Mouse (Mus musculus) heart, embryonic 11.5 days (tissue): ENCODE measurements around the gene Grid1. TPM values are rescaled to one million over a fixed set of nuclear protein-coding genes. Genes with fewer than 3 reads are reported as not detected.

ENCODE experiments used
- ATAC-seq: fragments of 200-750 bp; cut with Nextera tagmentation; replicated peaks from 2 replicates; pipeline ENCODE4 v1.8.0; 2017; ENCODE audit warnings: moderate library complexity; ENCODE audit not compliant: insufficient number of reproducible peaks, low FRiP score, low TSS enrichment
- H3K27ac ChIP-seq: fragments of 300-500 bp; sonication (generic); 2 replicates; pipeline ENCODE4 v1.5.1; 2014; ENCODE audit warnings: mild to moderate bottlenecking, low read depth, low read length
- H3K27me3 ChIP-seq: fragments of 300-500 bp; sonication (generic); 2 replicates; pipeline ENCODE4 v1.6.1; 2014; ENCODE audit warnings: mild to moderate bottlenecking, low read length, mixed read lengths; ENCODE audit not compliant: control insufficient read depth, insufficient read depth
- H3K36me3 ChIP-seq: fragments of 300-500 bp; sonication (generic); 2 replicates; pipeline ENCODE4 v1.6.1; 2014; ENCODE audit warnings: mild to moderate bottlenecking, low read length, moderate library complexity, mixed read lengths; ENCODE audit not compliant: control insufficient read depth, insufficient read depth
- H3K4me1 ChIP-seq: fragments of 300-500 bp; sonication (generic); 2 replicates; pipeline ENCODE4 v1.6.1; 2014; ENCODE audit warnings: low read length; ENCODE audit not compliant: control insufficient read depth, insufficient read depth
- H3K4me2 ChIP-seq: fragments of 300-500 bp; sonication (generic); 2 replicates; pipeline ENCODE4 v1.6.1; 2014; ENCODE audit warnings: mild to moderate bottlenecking, moderate library complexity
- H3K4me3 ChIP-seq: fragments of 300-500 bp; sonication (generic); 2 replicates; pipeline ENCODE4 v1.5.1; 2014; ENCODE audit warnings: low read depth, low read length
- H3K9ac ChIP-seq: fragments of 300-500 bp; sonication (generic); 2 replicates; pipeline ENCODE4 v1.6.1; 2014; ENCODE audit warnings: mild to moderate bottlenecking, low read depth, low read length, moderate library complexity
- H3K9me3 ChIP-seq: fragments of 300-500 bp; sonication (generic); replicated peaks from 2 replicates; pipeline ENCODE4 v1.6.1; 2016; ENCODE audit warnings: low read length; ENCODE audit not compliant: control insufficient read depth
- WGBS: fragments of 180-500 bp; shearing (Covaris S2); extraction: QIAGEN DNeasy Blood & Tissue Kit; methylation state at CpG from one replicate; pipeline ENCODE4 v1.1.7; 2014; ENCODE audit not compliant: insufficient replicate concordance; 5-methylcytosine and 5-hydroxymethylcytosine counted together
- polyA plus RNA-seq: library from polyadenylated mRNA; unstranded; fragments of >200 nt; fragmentation: Nextera tagmentation; extraction: Ambion mirVana; gene quantifications from 2 replicates; pipeline ENCODE4 v1.2.1, GENCODE M21; 2014

The Grid1 gene
- polyA plus RNA-seq, 1 experiment from 2014 or later = 0.57 TPM

DNA sequence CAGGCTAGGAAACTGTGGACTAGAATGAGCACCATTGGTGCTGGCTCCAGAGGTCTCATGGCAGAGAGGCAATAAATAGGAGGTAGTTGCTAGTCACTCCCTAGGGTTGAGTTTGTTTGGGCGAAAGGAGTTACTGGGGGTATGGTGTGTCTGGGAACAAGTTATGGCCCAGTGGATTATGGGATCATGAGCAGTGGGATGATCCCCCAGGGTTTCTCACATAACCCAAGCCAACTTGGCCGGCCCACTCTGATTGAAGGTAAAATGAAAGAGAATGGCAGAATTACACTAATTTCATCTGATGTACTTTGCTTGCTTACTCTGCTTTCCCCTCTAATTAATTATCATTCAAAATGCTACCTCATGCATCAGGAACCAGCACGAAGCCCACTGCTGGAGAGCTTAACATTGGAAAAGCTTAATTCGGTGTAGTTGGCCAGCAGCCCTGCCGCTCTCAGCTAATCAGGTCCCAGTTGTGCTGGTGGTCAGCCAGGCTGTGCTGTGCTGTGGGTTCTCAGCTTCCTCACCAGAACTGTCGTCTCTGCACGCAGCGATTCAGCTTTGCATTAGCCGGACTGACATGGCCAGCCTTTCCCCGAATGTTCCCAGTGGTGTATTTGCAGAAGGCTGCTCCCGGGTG, 207.7 kb downstream of the Grid1 start:
- H3K27ac ChIP-seq = no peak overlapping the region
- no peaks in the 10 kb centered on the region for H3K9me3 ChIP-seq
- 62% methylated on average over 11 of the region's 11 CpGs for WGBS
- no peaks in the 10 kb centered on the region for H3K27me3 ChIP-seq
- H3K4me3 ChIP-seq = no peak overlapping the region
- no peak overlapping the region for H3K4me2 ChIP-seq
- ATAC-seq = no peak
- no peak overlapping the region for H3K9ac ChIP-seq
- no peaks in the 10 kb centered on the region for H3K4me1 ChIP-seq
- no peaks in the 10 kb centered on the region for H3K36me3 ChIP-seq

DNA sequence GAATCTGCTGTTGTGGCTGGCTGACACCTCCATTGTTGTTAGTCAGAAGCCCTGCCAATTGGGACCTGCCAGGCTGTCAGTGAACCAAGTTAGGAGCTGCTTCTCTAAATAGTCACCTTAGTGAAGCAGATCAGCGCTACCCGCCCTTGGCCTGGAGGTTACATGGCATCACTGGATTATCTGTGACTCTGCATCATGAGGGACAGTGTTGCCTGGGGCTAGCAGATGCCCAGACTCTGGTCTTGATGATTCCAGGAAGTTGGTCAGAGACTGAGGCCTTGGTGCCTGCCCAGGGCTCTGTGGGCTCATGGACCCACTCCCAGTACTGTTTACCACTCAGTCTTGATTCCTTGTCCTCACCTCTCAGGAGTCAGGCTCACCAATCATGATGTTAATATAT, 209.7 kb downstream of the Grid1 start:
- H3K4me2 ChIP-seq = no peak overlapping the region
- 84% methylated on average over 2 of the region's 2 CpGs for WGBS
- no peaks in the 10 kb centered on the region for H3K9me3 ChIP-seq
- ATAC-seq = no peak
- H3K36me3 ChIP-seq = no peaks in the 10 kb centered on the region
- H3K4me1 ChIP-seq = no peaks in the 10 kb centered on the region
- no peak overlapping the region for H3K9ac ChIP-seq
- H3K27ac ChIP-seq = no peak overlapping the region
- no peak overlapping the region for H3K4me3 ChIP-seq
- H3K27me3 ChIP-seq = no peaks in the 10 kb centered on the region

DNA sequence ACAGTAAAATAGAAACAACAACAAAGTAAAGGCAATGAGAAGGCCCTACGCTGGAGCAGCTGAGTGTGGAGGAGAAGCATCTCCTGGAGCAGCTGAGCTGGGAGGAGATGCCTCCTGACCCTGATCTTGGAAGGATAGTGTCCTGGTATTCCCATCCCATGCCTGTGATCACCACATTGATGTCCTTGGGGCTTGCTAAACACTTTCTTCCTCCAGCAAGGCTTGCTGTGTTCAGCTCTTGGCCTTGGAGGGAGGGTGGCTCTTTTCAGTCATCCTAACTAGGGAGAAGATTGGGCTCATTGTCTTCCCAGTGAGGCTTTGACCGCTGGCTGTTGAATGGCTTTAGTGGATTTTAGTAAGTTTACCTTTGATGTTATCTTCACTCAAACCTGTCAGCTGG, 210.4 kb downstream of the Grid1 start:
- Histone ChIP-seq H3K4me1 (no peaks in the 10 kb centered on the region), H3K4me2 (no peak overlapping the region), H3K9me3 (no peaks in the 10 kb centered on the region), H3K27me3 (no peaks in the 10 kb centered on the region), H3K9ac (no peak overlapping the region), H3K36me3 (no peaks in the 10 kb centered on the region), H3K4me3 (no peak overlapping the region), H3K27ac (no peak overlapping the region)
- ATAC-seq = no peak
- WGBS = 81% methylated on average over 2 of the region's 2 CpGs

DNA sequence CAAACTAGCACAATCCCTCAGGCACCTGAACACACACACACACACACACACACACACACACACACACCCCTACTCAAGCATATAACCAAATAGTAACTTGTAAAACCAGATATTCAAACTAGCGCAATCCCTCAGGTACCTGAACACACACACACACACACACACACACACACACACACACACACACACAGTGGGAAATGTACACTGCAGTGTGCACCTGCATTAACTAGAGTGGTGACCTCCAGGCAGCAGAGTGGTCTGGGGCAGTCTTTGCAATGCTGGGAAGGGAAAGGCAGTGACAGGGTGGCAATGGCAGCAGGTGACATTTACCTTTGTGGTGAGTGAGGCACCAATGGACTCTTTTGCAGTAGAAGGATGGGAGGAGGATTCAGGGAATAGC, 212.4 kb downstream of the Grid1 start:
- H3K4me3 ChIP-seq = no peak overlapping the region
- no peak overlapping the region for H3K27ac ChIP-seq
- 91% methylated on average over 1 of the region's 1 CpGs for WGBS
- no peak for ATAC-seq
- no peak overlapping the region for H3K9ac ChIP-seq
- no peak overlapping the region for H3K4me2 ChIP-seq
- no peaks in the 10 kb centered on the region for H3K27me3 ChIP-seq
- no peaks in the 10 kb centered on the region for H3K9me3 ChIP-seq
- H3K4me1 ChIP-seq = no peaks in the 10 kb centered on the region
- H3K36me3 ChIP-seq = no peaks in the 10 kb centered on the region

DNA sequence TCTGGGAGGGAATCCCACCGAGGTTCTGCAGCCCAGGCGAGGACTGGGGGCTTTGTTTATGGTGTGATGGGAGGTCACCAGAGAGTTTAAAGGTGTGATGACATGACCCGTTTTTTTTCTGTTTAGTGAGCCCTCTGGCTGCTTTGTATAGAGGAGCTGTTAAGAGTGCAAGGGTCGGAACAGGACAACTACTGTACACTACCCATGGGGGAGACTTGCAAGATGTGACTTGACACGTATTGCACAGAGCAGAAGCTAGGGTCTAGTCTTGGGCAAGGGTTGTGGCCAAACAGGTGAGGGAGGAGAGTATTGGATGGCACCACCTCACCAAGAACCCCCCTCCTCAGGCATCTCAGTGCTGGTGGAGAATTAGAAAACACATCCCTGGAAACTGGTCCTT, 224.4 kb downstream of the Grid1 start:
- no peak for ATAC-seq

DNA sequence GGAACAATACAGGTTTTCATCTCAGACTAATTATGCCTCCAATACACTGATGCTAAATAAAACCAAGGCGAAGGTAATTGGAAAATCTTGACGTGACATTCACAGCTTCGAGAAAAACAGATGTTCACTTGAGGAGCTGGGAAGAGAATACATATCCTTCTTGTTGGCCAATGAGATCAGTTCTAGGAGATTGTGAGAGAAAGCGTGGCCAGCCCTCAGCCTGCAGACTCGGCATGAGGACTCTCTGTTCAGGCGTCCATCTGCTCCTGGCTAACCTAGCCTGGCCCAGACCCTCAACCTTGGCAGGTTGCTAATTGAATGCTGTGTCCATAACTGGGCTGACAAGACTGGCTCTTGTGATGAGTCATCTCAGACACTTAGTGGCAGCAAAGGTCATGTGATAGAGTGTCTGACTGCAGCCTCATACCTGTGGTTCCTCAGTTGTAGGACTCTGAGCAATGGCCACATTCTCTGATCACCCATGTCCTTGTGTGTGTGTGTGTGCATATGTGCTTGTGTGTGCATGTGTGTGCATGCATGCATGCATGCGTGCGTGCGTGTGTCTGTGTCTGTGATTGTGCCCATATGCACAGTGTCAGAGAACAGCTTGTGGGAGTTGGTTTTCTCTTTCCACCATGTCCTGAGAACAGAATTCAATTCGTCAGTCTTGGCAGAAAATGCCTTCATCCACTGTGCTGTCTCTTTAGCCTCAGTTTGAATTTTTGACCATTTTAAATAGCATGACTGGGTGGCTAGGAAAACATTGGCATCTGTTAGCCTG, 225.2 kb downstream of the Grid1 start:
- Histone ChIP-seq H3K9me3 (no peaks in the 10 kb centered on the region), H3K36me3 (no peaks in the 10 kb centered on the region), H3K4me2 (no peak overlapping the region), H3K27ac (no peak overlapping the region), H3K4me1 (no peaks in the 10 kb centered on the region), H3K4me3 (no peak overlapping the region), H3K27me3 (no peaks in the 10 kb centered on the region), H3K9ac (no peak overlapping the region)
- WGBS = 76% methylated on average over 10 of the region's 10 CpGs
- no peak for ATAC-seq

More for the DNA sequence above, 224.4 kb downstream of the Grid1 start:
- Histone ChIP-seq H3K27me3 (no peaks in the 10 kb centered on the region), H3K4me3 (no peak overlapping the region), H3K36me3 (no peaks in the 10 kb centered on the region), H3K9ac (no peak overlapping the region), H3K27ac (no peak overlapping the region), H3K4me1 (no peaks in the 10 kb centered on the region), H3K9me3 (no peaks in the 10 kb centered on the region), H3K4me2 (no peak overlapping the region)
- 56% methylated on average over 5 of the region's 5 CpGs for WGBS

DNA sequence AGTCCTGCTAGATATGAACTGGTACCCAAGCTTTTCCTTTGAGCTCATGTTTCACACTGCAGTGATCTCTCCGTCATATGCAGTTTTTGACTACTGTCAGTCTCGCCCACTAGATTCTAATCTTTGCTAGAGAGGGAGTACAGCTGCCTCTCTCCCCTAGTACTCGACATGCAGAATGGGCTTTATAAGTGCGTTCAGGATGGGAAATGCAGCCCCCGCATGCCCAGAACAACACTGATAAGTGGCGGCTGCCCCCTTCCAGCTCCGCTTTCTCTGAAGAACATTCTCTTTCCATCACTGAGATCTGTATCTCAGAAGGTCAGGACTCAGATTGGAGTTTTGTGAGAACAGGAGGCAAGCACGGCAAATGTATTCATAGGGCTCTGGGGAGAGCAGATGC, 229.3 kb downstream of the Grid1 start:
- ATAC-seq = no peak
- WGBS = 56% methylated on average over 8 of the region's 8 CpGs

DNA sequence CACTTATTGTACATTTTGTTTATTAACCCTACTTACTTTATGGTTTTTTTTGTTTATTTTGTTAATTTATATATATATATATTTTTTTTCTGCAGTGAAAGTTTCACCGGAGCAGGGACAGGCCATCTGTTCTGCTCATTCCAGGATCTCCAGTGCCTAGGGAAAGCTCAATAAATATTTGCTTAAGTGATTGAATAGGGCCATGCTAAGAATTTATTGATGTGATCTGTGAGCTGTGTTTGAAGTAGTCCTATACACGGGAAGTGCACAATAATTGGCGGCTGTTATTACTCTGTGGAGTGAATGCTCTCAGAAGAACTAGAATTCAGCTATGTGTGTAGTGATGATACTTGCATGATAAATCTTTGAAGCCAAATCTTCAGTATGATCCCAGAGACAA, 234.2 kb downstream of the Grid1 start:
- no peak for ATAC-seq
- WGBS = 68% methylated on average over 3 of the region's 3 CpGs
- no peaks in the 10 kb centered on the region for H3K27me3 ChIP-seq
- no peaks in the 10 kb centered on the region for H3K36me3 ChIP-seq
- no peak overlapping the region for H3K27ac ChIP-seq
- H3K4me3 ChIP-seq = no peak overlapping the region
- no peaks in the 10 kb centered on the region for H3K9me3 ChIP-seq
- no peak overlapping the region for H3K9ac ChIP-seq
- no peak overlapping the region for H3K4me2 ChIP-seq
- H3K4me1 ChIP-seq = no peaks in the 10 kb centered on the region

More for the DNA sequence above, 229.3 kb downstream of the Grid1 start:
- Histone ChIP-seq H3K9ac (no peak overlapping the region), H3K9me3 (no peaks in the 10 kb centered on the region), H3K4me3 (no peak overlapping the region), H3K27ac (no peak overlapping the region), H3K36me3 (no peaks in the 10 kb centered on the region), H3K4me1 (no peaks in the 10 kb centered on the region), H3K27me3 (no peaks in the 10 kb centered on the region), H3K4me2 (no peak overlapping the region)

DNA sequence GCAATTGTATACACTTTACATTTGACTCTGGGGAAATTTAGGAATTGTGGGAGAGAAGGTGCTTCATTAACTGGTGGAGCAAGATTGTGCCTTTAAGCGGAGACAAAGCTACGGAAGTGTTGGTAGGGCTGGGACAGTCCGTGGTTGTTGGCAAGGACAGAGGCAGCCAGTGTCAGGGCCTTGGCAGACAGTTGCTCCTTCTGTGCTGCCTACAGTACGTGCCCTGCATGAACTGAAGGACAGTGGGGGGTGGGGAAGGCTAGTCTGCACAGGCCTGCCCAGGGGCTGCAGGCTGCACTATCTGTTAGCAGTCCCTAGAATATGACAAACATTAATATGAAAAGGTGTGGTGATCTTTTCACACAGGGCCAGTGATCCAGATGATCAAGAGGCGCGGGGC, 254.7 kb downstream of the Grid1 start:
- WGBS = 68% methylated on average over 6 of the region's 6 CpGs
- Histone ChIP-seq H3K27me3 (no peaks in the 10 kb centered on the region), H3K4me1 (no peaks in the 10 kb centered on the region), H3K9me3 (no peaks in the 10 kb centered on the region), H3K36me3 (no peaks in the 10 kb centered on the region), H3K27ac (no peak overlapping the region), H3K4me3 (no peak overlapping the region), H3K9ac (no peak overlapping the region), H3K4me2 (no peak overlapping the region)
- no peak for ATAC-seq
